Mouse (Mus musculus) right cerebral cortex, postnatal 36 days (tissue): Measurements from ENCODE around the gene Tsnax.

Source experiments
- DNase-seq, 2 experiments: peaks; one replicate each; pipeline ENCODE4 v3.0.0; 2022; ENCODE audit warnings: low spot score in 2 of 2, mixed read lengths in 1 of 2

Tsnax gene

GRCm38 (mm10) chr8:125012695-125013627, at the start of gene Tsnax:
TSS of gene Tsnax (plus strand) at chr8:125012997.
- peak; percentile 90 to 94 for DNase-seq

GRCm38 (mm10) chr8:124963246-124963645, 49.6 kb upstream of the Tsnax start:
- no peak for DNase-seq

- DNase-seq = no peak
Observed at GRCm38 (mm10) chr8:124964966-124965365, 47.8 kb upstream of the Tsnax start.

- no peak for DNase-seq
Observed at GRCm38 (mm10) chr8:124970312-124970933, 42.4 kb upstream of the Tsnax start.

GRCm38 (mm10) chr8:124973221-124973620, 39.6 kb upstream of the Tsnax start:
- DNase-seq = no peak

- DNase-seq = no peak
Observed at GRCm38 (mm10) chr8:124974254-124974653, 38.5 kb upstream of the Tsnax start.

GRCm38 (mm10) chr8:124976211-124976610, 36.6 kb upstream of the Tsnax start:
- DNase-seq = no peak

GRCm38 (mm10) chr8:124978026-124978425, 34.8 kb upstream of the Tsnax start:
- DNase-seq = no peak

GRCm38 (mm10) chr8:124980036-124980435, 32.8 kb upstream of the Tsnax start:
- no peak for DNase-seq

- no peak for DNase-seq
Observed at GRCm38 (mm10) chr8:124980828-124981227, 32.0 kb upstream of the Tsnax start.

GRCm38 (mm10) chr8:124990923-124991667, 21.7 kb upstream of the Tsnax start:
- DNase-seq = no peak

- no peak for DNase-seq
Observed at GRCm38 (mm10) chr8:124991668-124991926, 21.2 kb upstream of the Tsnax start.

- no peak for DNase-seq
Observed at GRCm38 (mm10) chr8:124995776-124996175, 17.0 kb upstream of the Tsnax start.

GRCm38 (mm10) chr8:125024085-125024484, 11.3 kb downstream of the Tsnax start:
- DNase-seq = no peak

- DNase-seq = no peak
Observed at GRCm38 (mm10) chr8:125027211-125027610, 14.4 kb downstream of the Tsnax start.

- DNase-seq = no peak
Observed at GRCm38 (mm10) chr8:125028841-125029240, 16.0 kb downstream of the Tsnax start.

GRCm38 (mm10) chr8:125031276-125031675, 18.5 kb downstream of the Tsnax start:
- no peak for DNase-seq

GRCm38 (mm10) chr8:125034669-125035068, 21.9 kb downstream of the Tsnax start:
- no peak for DNase-seq

- DNase-seq = no peak
Observed at GRCm38 (mm10) chr8:125037081-125037480, 24.3 kb downstream of the Tsnax start.

GRCm38 (mm10) chr8:125038731-125039130, 25.9 kb downstream of the Tsnax start:
- no peak for DNase-seq

GRCm38 (mm10) chr8:125040587-125041375, 28.0 kb downstream of the Tsnax start:
- no peak for DNase-seq

- DNase-seq = no peak
Observed at GRCm38 (mm10) chr8:125041496-125041895, 28.7 kb downstream of the Tsnax start.
